Mouse (Mus musculus) ES-Bruce4 (cell line): ENCODE data around the gene Gm20431. TPM values are rescaled to one million over a fixed set of nuclear protein-coding genes. Genes with fewer than 3 reads are reported as not detected.
A peak's percentile ranks its signal among the peaks of the same experiment; 100 is the strongest.
"Not testable (repeated sequence)": the region's sequence is repeated elsewhere in the genome, so short reads cannot be mapped to it uniquely, and the experiment has no call there.

Experiments used
- H3K27ac ChIP-seq: 2 replicates; pipeline ENCODE4 v1.5.1; 2012; ENCODE audit warnings: low read length, inconsistent platforms; ENCODE audit not compliant: insufficient read depth
- H3K27me3 ChIP-seq: 2 replicates; pipeline ENCODE4 v1.6.1; 2012; ENCODE audit warnings: mild to moderate bottlenecking, low read length, inconsistent platforms; ENCODE audit not compliant: control insufficient read depth, poor library complexity, insufficient read depth, severe bottlenecking
- H3K36me3 ChIP-seq: 2 replicates; pipeline ENCODE4 v1.6.1; 2012; ENCODE audit warnings: inconsistent platforms, mild to moderate bottlenecking, low read length, moderate library complexity; ENCODE audit not compliant: control insufficient read depth, poor library complexity, insufficient read depth, severe bottlenecking
- H3K4me1 ChIP-seq: one replicate; pipeline ENCODE4 v1.8.1; 2011; ENCODE audit warnings: low read length; ENCODE audit not compliant: control insufficient read depth, insufficient read depth
- H3K4me3 ChIP-seq: 2 replicates; pipeline ENCODE4 v1.5.1; 2011; ENCODE audit warnings: low read depth, mild to moderate bottlenecking, low read length
- H3K9ac ChIP-seq: 2 replicates; pipeline ENCODE4 v1.6.1; 2012; ENCODE audit warnings: low read depth, mild to moderate bottlenecking, inconsistent platforms; ENCODE audit not compliant: poor library complexity, severe bottlenecking
- H3K9me3 ChIP-seq: replicated peaks from 2 replicates; pipeline ENCODE4 v1.6.1; 2012; ENCODE audit warnings: mild to moderate bottlenecking, low read length, inconsistent platforms; ENCODE audit not compliant: control insufficient read depth, poor library complexity, insufficient read depth, severe bottlenecking
- CTCF ChIP-seq: IDR thresholded peaks from one replicate; pipeline ENCODE4 v1.8.1; 2011; ENCODE audit warnings: low read depth, low read length
- EP300 ChIP-seq: IDR thresholded peaks from 2 replicates; pipeline ENCODE4 v1.6.1; 2011; ENCODE audit warnings: low read depth, low read length; ENCODE audit not compliant: insufficient read depth
- POLR2A ChIP-seq: IDR thresholded peaks from one replicate; pipeline ENCODE4 v1.8.1; 2011; ENCODE audit warnings: low read length; ENCODE audit not compliant: insufficient read depth
- polyA plus RNA-seq: library from polyadenylated mRNA; stranded (reverse); fragments of >200 nt; gene quantifications from 2 replicates; pipeline ENCODE4 v1.2.4, GENCODE M21; 2011; ENCODE audit warnings: low read depth; ENCODE audit not compliant: missing spikeins, insufficient read depth, insufficient read length

Gm20431 gene
- polyA plus RNA-seq, 1 experiment: 7.0 TPM

GRCm38 (mm10) chr2:167651622-167652021, 9.7 kb downstream of the Gm20431 start:
- Histone ChIP-seq H3K9me3 (no peaks in the 10 kb centered on the region), H3K27ac (no peak overlapping the region), H3K36me3 (0 out of 2 replicates have a peak, but pooled peaks cover 3% of the 10 kb centered on the region), H3K4me1 (no peaks in the 10 kb centered on the region), H3K4me3 (no peak overlapping the region), H3K9ac (no peak overlapping the region), H3K27me3 (no peaks in the 10 kb centered on the region)
- TF ChIP-seq EP300 (no peak), CTCF (no peak), POLR2A (no peak)

GRCm38 (mm10) chr2:167649290-167650032, 11.8 kb downstream of the Gm20431 start:
- no peaks in the 10 kb centered on the region for H3K9me3 ChIP-seq
- peaks cover 3% of the 10 kb centered on the region; the same call in 1 of the 2 replicates for H3K36me3 ChIP-seq

GRCm38 (mm10) chr2:167646411-167646810, 14.9 kb downstream of the Gm20431 start:
- no peaks in the 10 kb centered on the region for H3K9me3 ChIP-seq
- H3K4me1 ChIP-seq: no peaks in the 10 kb centered on the region
- TF ChIP-seq EP300 (no peak), CTCF (no peak), POLR2A (no peak)
- no peak overlapping the region for H3K27ac ChIP-seq
- H3K27me3 ChIP-seq: no peaks in the 10 kb centered on the region
- no peak overlapping the region for H3K9ac ChIP-seq
- no peak overlapping the region for H3K4me3 ChIP-seq
- peaks cover 7% of the 10 kb centered on the region for H3K36me3 ChIP-seq

More at GRCm38 (mm10) chr2:167649290-167650032, 11.8 kb downstream of the Gm20431 start:
- H3K27ac ChIP-seq: no peak overlapping the region
- H3K4me3 ChIP-seq: no peak overlapping the region
- H3K4me1 ChIP-seq: no peaks in the 10 kb centered on the region
- TF ChIP-seq CTCF (no peak), POLR2A (no peak), EP300 (no peak)
- H3K27me3 ChIP-seq: no peaks in the 10 kb centered on the region
- H3K9ac ChIP-seq: no peak overlapping the region

GRCm38 (mm10) chr2:167643356-167644052, 17.8 kb downstream of the Gm20431 start:
- not testable (repeated sequence) for H3K36me3 ChIP-seq, H3K27ac ChIP-seq, H3K9me3 ChIP-seq, H3K4me1 ChIP-seq, H3K27me3 ChIP-seq, H3K9ac ChIP-seq, H3K4me3 ChIP-seq

- Histone ChIP-seq H3K4me1 (no peaks in the 10 kb centered on the region), H3K4me3 (no peak overlapping the region), H3K27me3 (no peaks in the 10 kb centered on the region), H3K9me3 (no peaks in the 10 kb centered on the region), H3K36me3 (peaks cover 4% of the 10 kb centered on the region), H3K27ac (no peak overlapping the region), H3K9ac (no peak overlapping the region)
- TF ChIP-seq POLR2A (no peak), CTCF (no peak), EP300 (no peak)
These were observed 19.1 kb downstream of the Gm20431 start for GRCm38 (mm10) chr2:167642164-167642563.

- H3K9me3 ChIP-seq: no peaks in the 10 kb centered on the region
- TF ChIP-seq CTCF: peak; percentile 90
- TF ChIP-seq EP300: no peak
- H3K27ac ChIP-seq: no peak overlapping the region
- peaks cover 4% of the 10 kb centered on the region for H3K36me3 ChIP-seq
- no peaks in the 10 kb centered on the region for H3K4me1 ChIP-seq
- no peak overlapping the region for H3K4me3 ChIP-seq
- no peak overlapping the region for H3K9ac ChIP-seq
- no peaks in the 10 kb centered on the region for H3K27me3 ChIP-seq
These were observed 20.0 kb downstream of the Gm20431 start for GRCm38 (mm10) chr2:167641337-167641736.
